Mouse (Mus musculus) midbrain, embryonic 12.5 days (tissue): Measurements from ENCODE around the gene Dnase1l2. TPM values are rescaled to one million over a fixed set of nuclear protein-coding genes. Genes with fewer than 3 reads are reported as not detected.

Experiments used
- ATAC-seq: fragments of 200-750 bp; cut with Nextera tagmentation; 2 replicates; pipeline ENCODE4 v1.8.0; 2017; ENCODE audit warnings: low read depth, moderate TSS enrichment, moderate library complexity; ENCODE audit not compliant: low FRiP score
- H3K27ac ChIP-seq: fragments of 300-500 bp; sonication (generic); replicated peaks from 2 replicates; pipeline ENCODE4 v1.5.1; 2016; ENCODE audit warnings: mild to moderate bottlenecking
- H3K27me3 ChIP-seq: fragments of 300-500 bp; sonication (generic); 2 replicates; pipeline ENCODE4 v1.6.1; 2016; ENCODE audit warnings: mild to moderate bottlenecking
- H3K36me3 ChIP-seq: fragments of 300-500 bp; sonication (generic); 2 replicates; pipeline ENCODE4 v1.6.1; 2016
- H3K4me1 ChIP-seq: fragments of 300-500 bp; sonication (generic); 2 replicates; pipeline ENCODE4 v1.6.1; 2016
- H3K4me2 ChIP-seq: fragments of 300-500 bp; sonication (generic); replicated peaks from 2 replicates; pipeline ENCODE4 v1.6.1; 2016; ENCODE audit warnings: mild to moderate bottlenecking, moderate library complexity
- H3K4me3 ChIP-seq: fragments of 300-500 bp; sonication (generic); 2 replicates; pipeline ENCODE4 v1.5.1; 2016; ENCODE audit warnings: mild to moderate bottlenecking
- H3K9ac ChIP-seq: fragments of 300-500 bp; sonication (generic); replicated peaks from 2 replicates; pipeline ENCODE4 v1.6.1; 2016; ENCODE audit warnings: mild to moderate bottlenecking, moderate library complexity
- H3K9me3 ChIP-seq: fragments of 300-500 bp; sonication (generic); 2 replicates; pipeline ENCODE4 v1.6.1; 2016; ENCODE audit warnings: mild to moderate bottlenecking
- WGBS: fragments of 180-500 bp; shearing (Covaris S2); methylation state at CpG from one replicate; pipeline ENCODE4 v1.1.7; 2016; 5-methylcytosine and 5-hydroxymethylcytosine counted together
- polyA plus RNA-seq: library from polyadenylated mRNA; unstranded; fragments of >200 nt; fragmentation: Nextera tagmentation; extraction: Ambion mirVana; gene quantifications from 2 replicates; pipeline ENCODE4 v1.2.1, GENCODE M21; 2016

Dnase1l2 gene
- polyA plus RNA-seq, 1 experiment from 2014 or later, result 5.3 TPM

DNA sequence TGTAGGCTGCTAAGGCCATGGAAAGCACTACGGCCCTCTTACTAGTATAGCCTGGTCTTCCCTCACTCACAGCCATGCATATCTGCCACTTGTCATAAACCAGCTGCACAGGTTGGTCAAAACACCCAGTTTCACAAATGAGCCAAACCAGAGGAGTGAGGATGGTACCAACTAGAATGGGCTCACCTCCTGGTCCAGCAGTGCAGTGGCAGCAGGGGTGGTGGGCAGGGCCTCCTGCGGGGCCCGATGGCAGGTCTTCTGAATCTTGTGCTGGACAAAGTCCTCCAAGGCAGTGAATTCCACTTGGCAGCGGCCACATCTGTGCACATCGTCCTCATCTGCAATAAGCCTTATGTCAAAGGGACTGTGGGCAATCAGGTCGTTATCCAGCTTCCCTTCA lies 8.3 kb upstream of the Dnase1l2 start:
- no peak overlapping the region for H3K4me2 ChIP-seq
- ATAC-seq, result no peak
- H3K9me3 ChIP-seq, result no peaks in the 10 kb centered on the region
- H3K4me3 ChIP-seq, result no peak overlapping the region
- H3K4me1 ChIP-seq, result peaks cover 12% of the 10 kb centered on the region
- peaks cover 53% of the 10 kb centered on the region for H3K36me3 ChIP-seq
- no peak overlapping the region for H3K27ac ChIP-seq
- no peak overlapping the region for H3K9ac ChIP-seq
- no peaks in the 10 kb centered on the region for H3K27me3 ChIP-seq
- 96% methylated on average over 6 of the region's 6 CpGs for WGBS

DNA sequence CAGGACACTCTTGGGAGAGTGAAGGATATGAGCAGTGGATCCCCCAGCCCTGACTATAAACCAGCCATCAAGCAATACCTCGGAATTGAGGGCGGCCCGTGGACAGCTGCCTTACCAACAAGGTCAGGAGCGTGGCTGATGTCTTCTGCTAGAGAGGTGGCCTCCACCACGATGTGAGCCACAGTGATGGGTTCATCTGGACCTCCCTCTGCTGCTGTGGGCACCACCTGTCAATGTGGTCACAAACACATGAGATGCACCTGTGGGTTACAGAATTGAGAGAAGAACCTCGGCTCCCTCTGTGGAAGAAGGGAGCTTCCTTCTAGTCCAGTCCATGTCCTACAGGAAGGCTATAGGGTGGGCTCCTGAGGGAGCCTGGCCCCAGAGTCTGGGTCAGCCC lies 6.6 kb upstream of the Dnase1l2 start:
- ATAC-seq, result no peak
- Histone ChIP-seq H3K27ac (no peak overlapping the region), H3K4me2 (no peak overlapping the region), H3K9me3 (no peaks in the 10 kb centered on the region), H3K4me1 (peaks cover 12% of the 10 kb centered on the region), H3K36me3 (peaks cover 70% of the 10 kb centered on the region), H3K9ac (no peak overlapping the region), H3K4me3 (no peak overlapping the region), H3K27me3 (no peaks in the 10 kb centered on the region)
- WGBS, result 89% methylated on average over 6 of the region's 6 CpGs

GRCm38 (mm10) chr17:24446590-24446989 lies 3.7 kb upstream of the Dnase1l2 start:
- ATAC-seq, result no peak
- no peak overlapping the region for H3K27ac ChIP-seq
- no peaks in the 10 kb centered on the region for H3K9me3 ChIP-seq
- H3K4me3 ChIP-seq, result no peak overlapping the region
- 95% methylated on average over 8 of the region's 8 CpGs for WGBS
- H3K4me2 ChIP-seq, result no peak overlapping the region
- H3K4me1 ChIP-seq, result no peaks in the 10 kb centered on the region
- no peaks in the 10 kb centered on the region for H3K27me3 ChIP-seq
- H3K9ac ChIP-seq, result no peak overlapping the region
- peaks cover 99% of the 10 kb centered on the region for H3K36me3 ChIP-seq

DNA sequence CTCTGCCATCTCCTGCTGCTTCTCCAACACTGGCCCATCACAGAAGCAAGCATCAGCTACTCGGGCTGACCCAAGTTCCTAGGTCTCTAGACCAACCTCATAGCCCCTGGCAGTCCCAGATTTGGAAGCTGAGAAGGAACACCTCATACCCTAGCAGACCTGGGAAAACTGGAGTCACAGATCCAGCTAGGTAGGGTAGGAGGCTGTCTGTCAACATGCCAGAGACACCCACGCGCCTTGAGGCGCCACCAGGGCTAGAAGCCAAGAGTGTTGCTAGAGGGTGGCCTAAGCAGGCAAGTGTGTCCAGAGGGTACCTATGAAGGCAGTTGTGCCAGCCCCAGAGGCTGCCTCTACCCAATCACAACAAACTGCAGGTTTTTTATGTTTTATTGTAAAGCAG lies 504 bp upstream of the Dnase1l2 start:
- Histone ChIP-seq H3K9ac (no peak overlapping the region), H3K36me3 (peaks cover 99% of the 10 kb centered on the region), H3K9me3 (no peaks in the 10 kb centered on the region), H3K4me1 (no peaks in the 10 kb centered on the region), H3K27ac (no peak overlapping the region), H3K27me3 (no peaks in the 10 kb centered on the region), H3K4me3 (no peak overlapping the region), H3K4me2 (no peak overlapping the region)
- 95% methylated on average over 4 of the region's 4 CpGs for WGBS
- ATAC-seq, result no peak

GRCm38 (mm10) chr17:24442107-24442506 lies 798 bp downstream of the Dnase1l2 start:
- no peak for ATAC-seq
- 89% methylated on average over 14 of the region's 14 CpGs for WGBS
- H3K4me1 ChIP-seq, result no peaks in the 10 kb centered on the region
- H3K4me3 ChIP-seq, result no peak overlapping the region
- no peaks in the 10 kb centered on the region for H3K9me3 ChIP-seq
- H3K36me3 ChIP-seq, result peaks cover 95% of the 10 kb centered on the region
- no peaks in the 10 kb centered on the region for H3K27me3 ChIP-seq
- no peak overlapping the region for H3K9ac ChIP-seq
- no peak overlapping the region for H3K4me2 ChIP-seq
- H3K27ac ChIP-seq, result no peak overlapping the region

GRCm38 (mm10) chr17:24441148-24441547 lies 1.8 kb downstream of the Dnase1l2 start:
- Histone ChIP-seq H3K36me3 (peaks cover 88% of the 10 kb centered on the region), H3K9ac (no peak overlapping the region), H3K27ac (no peak overlapping the region), H3K4me3 (no peak overlapping the region), H3K4me1 (no peaks in the 10 kb centered on the region), H3K4me2 (no peak overlapping the region), H3K27me3 (no peaks in the 10 kb centered on the region), H3K9me3 (no peaks in the 10 kb centered on the region)
- no peak for ATAC-seq
- WGBS, result 40% methylated on average over 2 of the region's 2 CpGs

DNA sequence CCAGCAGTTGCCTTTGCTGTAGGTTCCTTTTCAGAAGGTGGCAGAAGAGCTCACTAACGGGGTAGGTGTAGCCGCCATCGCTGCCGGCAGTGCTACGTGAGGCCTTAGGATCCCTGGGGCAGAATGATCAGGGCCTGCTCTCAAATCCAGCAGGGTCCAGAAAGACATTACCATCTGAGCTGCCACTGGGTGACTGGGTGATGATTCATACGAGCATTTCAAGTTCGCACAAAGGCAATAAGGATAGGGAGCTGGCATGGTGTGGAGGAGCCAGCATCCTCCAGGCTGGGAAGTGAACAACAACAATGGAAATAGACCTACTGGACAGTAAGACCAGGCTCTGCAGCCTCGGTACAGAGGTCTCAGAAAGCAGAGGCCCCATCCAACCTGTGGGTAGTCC lies 2.5 kb downstream of the Dnase1l2 start:
- no peak for ATAC-seq
- H3K4me3 ChIP-seq, result no peak overlapping the region
- no peak overlapping the region for H3K27ac ChIP-seq
- no peaks in the 10 kb centered on the region for H3K9me3 ChIP-seq
- 94% methylated on average over 8 of the region's 8 CpGs for WGBS
- H3K9ac ChIP-seq, result no peak overlapping the region
- no peaks in the 10 kb centered on the region for H3K4me1 ChIP-seq
- H3K27me3 ChIP-seq, result no peaks in the 10 kb centered on the region
- H3K4me2 ChIP-seq, result no peak overlapping the region
- H3K36me3 ChIP-seq, result peaks cover 85% of the 10 kb centered on the region

- no peaks in the 10 kb centered on the region for H3K9me3 ChIP-seq
- no peak overlapping the region for H3K4me2 ChIP-seq
- no peak overlapping the region for H3K27ac ChIP-seq
- ATAC-seq, result peak; percentile 44; the same call in 1 of the 2 replicates
- H3K4me1 ChIP-seq, result no peaks in the 10 kb centered on the region
- no peaks in the 10 kb centered on the region for H3K27me3 ChIP-seq
- peaks cover 69% of the 10 kb centered on the region for H3K36me3 ChIP-seq
- 70% methylated on average over 5 of the region's 5 CpGs for WGBS
- no peak overlapping the region for H3K4me3 ChIP-seq
- H3K9ac ChIP-seq, result no peak overlapping the region
Measured at GRCm38 (mm10) chr17:24437016-24437415, 5.9 kb downstream of the Dnase1l2 start.

DNA sequence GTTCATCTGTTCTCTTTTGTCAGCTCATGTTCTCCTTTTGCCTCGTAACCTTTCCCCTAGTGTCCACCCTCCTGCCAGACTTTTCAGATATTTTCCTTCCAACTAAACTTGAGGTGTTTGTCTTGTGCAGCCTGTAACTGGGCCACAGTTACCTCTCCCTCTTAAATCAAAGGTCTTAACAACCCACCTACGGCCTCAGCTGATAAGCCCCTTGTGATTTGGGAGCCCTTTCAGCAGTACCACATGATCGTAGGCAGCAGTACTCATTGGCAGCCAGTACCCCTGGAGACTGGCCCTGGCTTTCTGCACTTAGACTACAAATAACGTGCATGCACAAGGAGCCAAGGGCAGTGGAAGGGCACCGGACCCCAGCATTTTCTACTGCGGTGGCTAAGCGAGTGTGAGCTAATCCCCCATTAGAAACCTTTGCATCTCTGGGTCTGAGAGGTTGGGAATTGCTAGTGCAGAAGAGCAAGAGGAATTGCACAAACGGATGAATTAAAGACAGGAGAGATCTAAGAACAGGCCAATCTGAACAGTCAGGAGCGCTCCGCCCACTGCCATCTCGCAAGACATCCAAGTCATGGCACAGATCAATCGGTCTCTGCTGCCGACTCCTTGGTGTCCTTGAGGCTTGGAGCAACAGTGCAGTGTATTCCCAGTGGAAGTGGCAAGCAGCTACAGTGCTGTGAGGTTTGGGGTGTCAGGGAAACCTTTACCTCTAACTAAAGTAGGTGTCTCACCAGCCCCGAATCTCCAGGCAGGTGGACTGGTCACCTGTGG lies 13.5 kb downstream of the Dnase1l2 start:
- no peak for ATAC-seq
- Histone ChIP-seq H3K9me3 (no peaks in the 10 kb centered on the region), H3K9ac (no peak overlapping the region), H3K4me1 (peaks cover 14% of the 10 kb centered on the region), H3K36me3 (peaks cover 22% of the 10 kb centered on the region), H3K4me2 (no peak overlapping the region), H3K27ac (no peak overlapping the region), H3K4me3 (no peak overlapping the region), H3K27me3 (no peaks in the 10 kb centered on the region)
- WGBS, result 85% methylated on average over 14 of the region's 14 CpGs

DNA sequence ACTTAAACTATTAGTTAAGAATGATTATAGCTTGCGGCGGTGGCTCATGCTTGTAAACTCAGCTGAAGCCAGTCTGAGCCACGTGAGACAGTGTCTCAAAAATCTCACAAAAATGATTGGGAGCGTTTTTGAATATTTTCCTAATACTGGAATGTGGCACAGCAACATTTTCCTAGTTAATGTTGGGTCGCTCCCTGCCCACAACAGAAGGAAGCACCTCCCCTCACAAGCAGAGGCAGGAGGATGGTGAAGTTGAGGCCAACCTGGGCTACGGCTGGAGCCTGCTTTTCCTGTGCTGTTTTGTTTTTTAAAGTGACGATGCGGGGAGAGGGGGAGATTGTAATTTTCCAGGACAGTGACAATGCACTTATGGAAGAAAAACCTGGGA lies 15.7 kb downstream of the Dnase1l2 start:
- Histone ChIP-seq H3K4me1 (peaks cover 14% of the 10 kb centered on the region), H3K9ac (peak overlapping the region; percentile 92), H3K4me2 (peak overlapping the region; percentile 60), H3K27ac (peak overlapping the region; percentile 94), H3K27me3 (no peaks in the 10 kb centered on the region), H3K36me3 (peaks cover 30% of the 10 kb centered on the region), H3K4me3 (peak overlapping the region; percentile 75), H3K9me3 (no peaks in the 10 kb centered on the region)
- WGBS, result 7% methylated on average over 8 of the region's 8 CpGs
- ATAC-seq, result no peak

DNA sequence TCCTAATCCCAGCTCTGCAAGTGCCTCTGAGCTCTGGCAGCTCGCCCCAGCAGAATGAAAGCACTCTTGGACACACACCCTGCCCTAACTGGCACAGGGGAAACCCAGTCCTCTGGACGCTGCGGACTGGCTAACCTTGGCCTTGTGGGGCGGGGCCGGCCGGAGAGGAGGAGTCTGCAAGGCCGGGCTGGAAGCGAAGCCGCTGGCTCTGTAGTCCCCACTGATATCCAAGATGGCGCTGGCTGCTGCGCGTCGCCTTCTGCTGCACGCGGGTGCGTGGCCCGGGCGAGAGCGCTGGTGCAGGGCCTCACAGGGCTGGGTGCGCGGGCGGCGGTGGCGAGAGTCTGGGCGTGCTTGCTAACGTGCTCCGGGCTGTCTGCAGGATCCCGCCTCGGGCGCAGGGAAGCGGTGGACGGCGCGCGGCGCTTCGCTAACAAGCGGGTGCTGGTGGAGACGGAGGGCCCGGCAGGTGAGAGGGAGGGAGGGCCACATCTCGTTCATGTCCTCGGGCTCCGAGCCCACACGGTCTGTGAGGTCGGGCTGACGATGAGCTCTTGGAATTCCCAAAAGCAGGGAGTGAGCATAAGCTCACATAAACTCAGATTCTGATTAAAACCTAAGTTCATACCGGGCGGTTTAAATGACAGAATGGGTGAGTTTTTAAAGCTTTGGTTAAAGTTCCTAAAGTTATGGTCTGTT lies 16.3 kb downstream of the Dnase1l2 start, which contains the start of gene Eci1:
TSS of gene Eci1 (plus strand) at position 171 of the 699 bp plus-strand sequence.
- H3K9me3 ChIP-seq, result no peaks in the 10 kb centered on the region
- under 1% methylated on average over 48 of the region's 48 CpGs for WGBS
- peaks cover 14% of the 10 kb centered on the region for H3K4me1 ChIP-seq
- H3K27ac ChIP-seq, result peak within 1 kb of the TSS; percentile 94
- H3K4me3 ChIP-seq, result peak within 1 kb of the TSS; percentile 75
- peak within 1 kb of the TSS; percentile 92 for H3K9ac ChIP-seq
- H3K36me3 ChIP-seq, result peaks cover 35% of the 10 kb centered on the region
- ATAC-seq, result peak; percentile 97
- no peaks in the 10 kb centered on the region for H3K27me3 ChIP-seq
- H3K4me2 ChIP-seq, result peak within 1 kb of the TSS; percentile 60

GRCm38 (mm10) chr17:24425905-24426304 lies 17.0 kb downstream of the Dnase1l2 start:
- Histone ChIP-seq H3K9ac (no peak overlapping the region), H3K27ac (peak overlapping the region; percentile 94; the same call in 1 of the 2 replicates), H3K9me3 (no peaks in the 10 kb centered on the region), H3K4me2 (no peak overlapping the region; the same call in 1 of the 2 replicates), H3K4me3 (peak overlapping the region; percentile 75; the same call in 1 of the 2 replicates), H3K36me3 (peaks cover 42% of the 10 kb centered on the region), H3K27me3 (no peaks in the 10 kb centered on the region), H3K4me1 (peaks cover 14% of the 10 kb centered on the region)
- WGBS, result 94% methylated on average over 7 of the region's 7 CpGs
- peak; percentile 10; the same call in 1 of the 2 replicates for ATAC-seq
